Mouse (Mus musculus): ENCODE data around the gene Tgm4. TPM values are rescaled to one million over a fixed set of nuclear protein-coding genes. Genes with fewer than 3 reads are reported as not detected.
A peak's percentile ranks its signal among the peaks of the same experiment; 100 is the strongest.

Gene Tgm4
- total RNA-seq, 2 experiments from 2014 or later, result 1.1 to 2.0 TPM

- no peak for DNase-seq (ENCODE audit: low spot score in 2 of 2)
Observed at GRCm38 (mm10) chr9:123104362-123104761, 69.8 kb downstream of the Tgm4 start.

- DNase-seq (ENCODE audit: low spot score in 2 of 2), result no peak
Observed at GRCm38 (mm10) chr9:123107186-123107585, 72.7 kb downstream of the Tgm4 start.

DNA sequence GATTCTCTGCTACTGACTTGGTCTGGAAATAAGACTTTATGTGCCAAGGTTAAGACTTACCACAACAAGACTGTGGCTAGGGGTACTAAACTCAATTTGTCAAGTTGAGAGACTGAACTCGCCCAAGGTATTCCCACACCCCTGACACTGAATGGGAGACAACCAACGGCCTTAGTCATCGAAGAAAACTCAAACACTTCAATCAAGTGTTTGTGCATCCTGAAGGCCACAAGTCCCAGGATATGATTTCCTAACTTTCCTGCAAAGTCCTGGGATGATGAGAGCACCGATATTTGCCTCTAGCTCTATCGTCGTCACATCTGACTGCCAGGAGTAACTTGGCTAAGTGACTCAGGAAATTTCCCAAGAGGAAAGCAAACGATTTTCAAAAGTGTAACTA lies 74.7 kb downstream of the Tgm4 start:
- no peak for DNase-seq (ENCODE audit: low spot score in 2 of 2)

- DNase-seq (ENCODE audit: low spot score in 2 of 2), result no peak
Observed at GRCm38 (mm10) chr9:123111751-123112221, 77.3 kb downstream of the Tgm4 start.

DNA sequence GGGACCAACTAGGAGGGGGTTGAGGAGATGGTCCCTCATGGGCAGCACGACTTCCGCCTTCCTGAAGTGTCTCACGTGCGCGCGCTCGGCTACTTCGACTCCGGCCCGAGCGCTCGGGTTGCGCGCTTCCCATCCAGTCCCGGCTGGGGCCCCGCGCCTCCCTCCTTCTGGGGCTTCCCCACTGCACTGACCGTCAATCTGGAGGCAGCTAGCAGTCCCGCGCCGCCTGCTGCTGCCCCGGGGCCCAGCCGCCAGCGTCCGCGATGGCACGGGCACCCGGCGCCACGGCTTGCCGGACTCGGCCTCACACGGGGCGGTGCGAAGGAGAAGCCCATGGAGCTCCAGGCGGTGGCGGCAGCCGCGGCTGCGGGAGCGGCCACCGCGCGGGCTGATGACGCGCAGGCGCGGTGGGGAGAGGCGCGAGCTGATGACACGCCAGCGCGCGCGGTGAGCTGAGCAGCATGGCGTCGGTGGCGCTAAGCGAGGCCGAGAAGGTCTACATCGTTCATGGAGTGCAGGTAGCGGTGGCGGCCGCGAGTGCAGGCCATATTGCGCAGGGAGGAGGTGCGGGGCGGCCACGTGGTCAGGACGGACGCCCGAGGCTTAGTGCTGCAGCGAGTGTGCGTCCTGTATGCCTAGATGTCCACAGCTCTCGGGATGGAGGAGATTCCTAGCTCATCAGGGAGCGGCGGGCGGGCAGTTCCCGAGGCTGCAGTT lies 78.4 kb downstream of the Tgm4 start, which contains the start of the genes Zdhhc3 and Exosc7:
TSS of gene Zdhhc3 (minus strand) at position 401 of the 717 bp plus-strand sequence.
TSS of gene Exosc7 (plus strand) at position 411 of the 717 bp plus-strand sequence.
- DNase-seq (ENCODE audit: low spot score in 2 of 2), result peak; percentile 82 to 90

GRCm38 (mm10) chr9:123113931-123114330 lies 79.4 kb downstream of the Tgm4 start:
- DNase-seq (ENCODE audit: low spot score in 2 of 2), result no peak

GRCm38 (mm10) chr9:123115566-123115965 lies 81.0 kb downstream of the Tgm4 start:
- no peak for DNase-seq (ENCODE audit: low spot score in 2 of 2)

Other genes starting within 250 kb of the Tgm4 start
- gene Tcaim, start 229.2 kb upstream of the Tgm4 start, total RNA-seq (2021), result 10 to 100 TPM; 16.8 to 17.7 TPM
- not detected for gene Gm35549, start 190.7 kb upstream of the Tgm4 start, total RNA-seq (2021)
- gene Zfp445, start 168.7 kb upstream of the Tgm4 start, total RNA-seq (2021), result 100 to 1,000 TPM; 167 to 177 TPM
- 1 to 10 TPM; 3.9 to 4.7 TPM for gene Zkscan7, start 149.0 kb upstream of the Tgm4 start, total RNA-seq (2021)
- gene Zfp105, start 111.7 kb upstream of the Tgm4 start, total RNA-seq (2021), result 1 to 10 TPM; 6.2 to 8.2 TPM
- 10 to 100 TPM; 18.8 to 19.0 TPM for gene 1110059G10Rik, start 83.7 kb upstream of the Tgm4 start, total RNA-seq (2021)
- gene Kif15, start 83.7 kb upstream of the Tgm4 start, total RNA-seq (2021), result under 1 TPM; 0.56 to 0.58 TPM
- 10 to 100 TPM; 21.0 to 21.5 TPM for gene Tmem42, start 13.4 kb upstream of the Tgm4 start, total RNA-seq (2021)
- 10 to 100 TPM; 65.5 to 66.3 TPM for gene Zdhhc3, start 78.5 kb downstream of the Tgm4 start, total RNA-seq (2021)
- gene Exosc7, start 78.5 kb downstream of the Tgm4 start, total RNA-seq (2021), result 10 to 100 TPM; 43.7 to 47.0 TPM
- gene Clec3b, start 116.2 kb downstream of the Tgm4 start, total RNA-seq (2021), result 1 to 10 TPM; 2.7 to 3.4 TPM
- gene Cdcp1, start 181.3 kb downstream of the Tgm4 start, total RNA-seq (2021), result under 1 TPM; 0.30 to 0.35 TPM
- 10 to 100 TPM; 54.7 to 65.3 TPM for gene Tmem158, start 226.0 kb downstream of the Tgm4 start, total RNA-seq (2021)

Data from left cerebral cortex, adult 18-20 months (tissue).